ENCODE assay signal across 18 mouse cellular contexts in the genomic region with DNA sequence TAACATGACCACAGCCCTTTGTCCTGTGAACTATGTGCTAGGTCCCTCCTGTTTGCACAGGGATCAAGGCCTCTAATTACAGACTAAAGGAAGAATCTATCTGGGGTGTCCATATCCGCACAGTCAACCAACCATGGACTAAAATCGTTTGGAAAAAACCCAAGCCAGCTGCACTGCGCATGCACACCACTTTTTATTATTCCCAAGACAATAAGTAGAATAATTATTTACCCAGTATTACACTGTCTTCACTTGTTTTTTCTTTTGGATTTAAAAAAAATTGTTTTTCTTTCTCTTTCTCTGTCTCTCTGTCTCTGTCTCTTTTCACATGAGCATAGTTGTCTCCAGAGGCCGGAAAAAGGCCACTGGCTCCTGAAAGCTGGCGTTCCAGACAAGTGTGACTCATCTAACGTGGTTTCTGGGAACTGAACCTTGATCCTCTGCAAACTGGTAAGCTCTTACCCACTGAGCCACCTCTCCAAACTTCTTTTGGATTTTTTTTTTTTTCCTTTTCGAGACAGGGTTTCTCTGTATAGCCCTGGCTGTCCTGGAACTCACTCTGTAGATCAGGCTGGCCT.
DNase-seq lines count a peak whose midpoint lies in the region; ATAC-seq and TF ChIP-seq lines count a peak whose summit lies in the region.
"Had no signal": no experiment of that assay in that cellular context is flagged by ENCODE, and none has a peak within 500 bp of the region (broad histone marks: within the 10 kb centered on the region; RNA-seq: fewer than 3 reads in every experiment).

No protein-coding gene starts in this region.

- no peak overlapping the region for H3K4me2 ChIP-seq in kidney, embryonic 15.5 days
- H3K4me2 ChIP-seq in intestine, embryonic 16.5 days (ENCODE audit: low read depth, low read length), result no peak overlapping the region
- no peak overlapping the region for H3K4me2 ChIP-seq in hindbrain, embryonic 11.5 days (replicated peaks; ENCODE audit: low read depth, low read length)
- H3K4me2 ChIP-seq: heart, embryonic 15.5 days; liver, embryonic 13.5 days; neural tube, embryonic 15.5 days had no signal

- no peak overlapping the region for H3K9ac ChIP-seq in kidney, embryonic 15.5 days
- no peak overlapping the region for H3K9ac ChIP-seq in intestine, embryonic 16.5 days (ENCODE audit: low read depth, low read length)
- H3K9ac ChIP-seq in hindbrain, embryonic 11.5 days (ENCODE audit: low read depth, low read length), result no peak overlapping the region
- H3K9ac ChIP-seq: heart, embryonic 15.5 days; neural tube, embryonic 15.5 days had no signal

- peak; percentile 62 for DNase-seq in adrenal gland, adult 2 months
- no peak for DNase-seq in adrenal gland, postnatal 14 days
- no peak for DNase-seq in kidney, adult 9 months
- peak; percentile 56 for DNase-seq in 416B (ENCODE audit: low read depth)
- no peak for DNase-seq in cerebellum, adult 2 months
- no peak for DNase-seq in hindbrain, embryonic 11.5 days (ENCODE audit: low spot score)
- DNase-seq: cerebellum, postnatal 14 days; liver, embryonic 13.5 days; retina, postnatal 1 day; spleen, adult 18-20 months; thymus, postnatal 4 days had no signal

- no peak for TF ChIP-seq POLR2A in cerebellum, adult 2 months (IDR thresholded peaks at IDR 0.05; ENCODE audit: borderline replicate concordance, insufficient read depth, low read length)

- TF ChIP-seq CTCF in cerebellum, adult 2 months (IDR thresholded peaks at IDR 0.05; ENCODE audit: borderline replicate concordance, insufficient read depth, low read depth, low read length), result no peak

- peak overlapping the region; percentile 56 for H3K27ac ChIP-seq in kidney, embryonic 15.5 days
- peak overlapping the region; percentile 15; the same call in 1 of the 2 replicates for H3K27ac ChIP-seq in intestine, embryonic 16.5 days (ENCODE audit: low read length)
- no peak overlapping the region for H3K27ac ChIP-seq in cerebellum, adult 2 months (ENCODE audit: insufficient read depth, low read length)
- no peak overlapping the region for H3K27ac ChIP-seq in hindbrain, embryonic 11.5 days (ENCODE audit: low read depth, low read length)
- H3K27ac ChIP-seq: liver, embryonic 13.5 days; neural tube, embryonic 15.5 days had no signal

- H3K4me3 ChIP-seq in kidney, embryonic 15.5 days (replicated peaks), result no peak overlapping the region
- H3K4me3 ChIP-seq in intestine, embryonic 16.5 days (ENCODE audit: low read length), result no peak overlapping the region
- H3K4me3 ChIP-seq in cerebellum, adult 2 months (replicated peaks; ENCODE audit: insufficient read depth, low read depth, low read length), result no peak overlapping the region
- H3K4me3 ChIP-seq in hindbrain, embryonic 11.5 days (ENCODE audit: low read depth, low read length), result no peak overlapping the region
- H3K4me3 ChIP-seq: heart, embryonic 15.5 days; hindbrain, embryonic 10.5 days; liver, embryonic 13.5 days; neural tube, embryonic 15.5 days had no signal

- peaks cover 4% of the 10 kb centered on the region; the same call in 1 of the 2 replicates for H3K36me3 ChIP-seq in kidney, embryonic 15.5 days
- no peaks in the 10 kb centered on the region for H3K36me3 ChIP-seq in intestine, embryonic 16.5 days (ENCODE audit: control insufficient read depth, insufficient read depth, low read length)
- H3K36me3 ChIP-seq in hindbrain, embryonic 11.5 days (ENCODE audit: control insufficient read depth, insufficient read depth, low read length), result no peaks in the 10 kb centered on the region
- H3K36me3 ChIP-seq: heart, embryonic 15.5 days; liver, embryonic 13.5 days; neural tube, embryonic 15.5 days had no signal

- H3K9me3 ChIP-seq in kidney, embryonic 15.5 days (replicated peaks), result no peaks in the 10 kb centered on the region
- H3K9me3 ChIP-seq in intestine, embryonic 16.5 days (ENCODE audit: control insufficient read depth, low read length), result no peaks in the 10 kb centered on the region
- H3K9me3 ChIP-seq in hindbrain, embryonic 11.5 days (ENCODE audit: control insufficient read depth, low read length), result no peaks in the 10 kb centered on the region
- H3K9me3 ChIP-seq: heart, embryonic 15.5 days; hindbrain, embryonic 10.5 days; liver, embryonic 13.5 days; neural tube, embryonic 15.5 days had no signal

- H3K27me3 ChIP-seq in kidney, embryonic 15.5 days, result no peaks in the 10 kb centered on the region
- no peaks in the 10 kb centered on the region for H3K27me3 ChIP-seq in intestine, embryonic 16.5 days (replicated peaks; ENCODE audit: control insufficient read depth, insufficient read depth, low read length)
- no peaks in the 10 kb centered on the region for H3K27me3 ChIP-seq in cerebellum, adult 2 months (ENCODE audit: control insufficient read depth, insufficient read depth, low read length)
- H3K27me3 ChIP-seq in hindbrain, embryonic 11.5 days (ENCODE audit: control insufficient read depth, insufficient read depth, low read length), result no peaks in the 10 kb centered on the region
- H3K27me3 ChIP-seq: heart, embryonic 15.5 days; liver, embryonic 13.5 days; neural tube, embryonic 15.5 days had no signal

- peaks cover 84% of the 10 kb centered on the region for H3K4me1 ChIP-seq in kidney, embryonic 15.5 days
- peaks cover 45% of the 10 kb centered on the region for H3K4me1 ChIP-seq in intestine, embryonic 16.5 days (ENCODE audit: control insufficient read depth, insufficient read depth, low read length)
- H3K4me1 ChIP-seq in cerebellum, adult 2 months (ENCODE audit: control insufficient read depth, insufficient read depth, low read length), result no peaks in the 10 kb centered on the region; the same call in 1 of the 2 replicates
- H3K4me1 ChIP-seq in hindbrain, embryonic 11.5 days (replicated peaks; ENCODE audit: control insufficient read depth, insufficient read depth, low read length), result no peaks in the 10 kb centered on the region

- WGBS in kidney, embryonic 15.5 days, result 46% methylated on average over 7 of the region's 7 CpGs
- 47% methylated on average over 7 of the region's 7 CpGs for WGBS in intestine, embryonic 16.5 days
- 71% methylated on average over 7 of the region's 7 CpGs for WGBS in cerebellum, adult 2 months
- 68% methylated on average over 7 of the region's 7 CpGs for WGBS in hindbrain, embryonic 11.5 days

- ATAC-seq in kidney, embryonic 15.5 days (replicated peaks; ENCODE audit: low FRiP score), result no peak
- peak; percentile 29; the same call in 1 of the 2 replicates for ATAC-seq in intestine, embryonic 16.5 days
- no peak for ATAC-seq in hindbrain, embryonic 11.5 days (ENCODE audit: low FRiP score)
- ATAC-seq: forebrain, embryonic 16.5 days; lung, postnatal 0 days had no signal

Comparison
In these comparisons a context has a peak if more than half of its experiments do, and no peak if none do; other contexts are left out.
1. DNase-seq: peak in adrenal gland, adult 2 months (single experiment) and 416B (single experiment); none in adrenal gland, postnatal 14 days (single experiment), kidney, adult 9 months (single experiment), cerebellum, adult 2 months (0 of 2) and hindbrain, embryonic 11.5 days (single experiment).
2. H3K27ac ChIP-seq: peak in kidney, embryonic 15.5 days (single experiment) and intestine, embryonic 16.5 days (single experiment); none in cerebellum, adult 2 months (single experiment) and hindbrain, embryonic 11.5 days (single experiment).